Mouse (Mus musculus): Measurements from ENCODE around the gene Epb41l1. TPM values are rescaled to one million over a fixed set of nuclear protein-coding genes. Genes with fewer than 3 reads are reported as not detected.
A peak's percentile ranks its signal among the peaks of the same experiment; 100 is the strongest.

The Epb41l1 gene
- total and polyA plus RNA-seq, 2 experiments from 2014 or later = 10.7 to 259 TPM

DNA sequence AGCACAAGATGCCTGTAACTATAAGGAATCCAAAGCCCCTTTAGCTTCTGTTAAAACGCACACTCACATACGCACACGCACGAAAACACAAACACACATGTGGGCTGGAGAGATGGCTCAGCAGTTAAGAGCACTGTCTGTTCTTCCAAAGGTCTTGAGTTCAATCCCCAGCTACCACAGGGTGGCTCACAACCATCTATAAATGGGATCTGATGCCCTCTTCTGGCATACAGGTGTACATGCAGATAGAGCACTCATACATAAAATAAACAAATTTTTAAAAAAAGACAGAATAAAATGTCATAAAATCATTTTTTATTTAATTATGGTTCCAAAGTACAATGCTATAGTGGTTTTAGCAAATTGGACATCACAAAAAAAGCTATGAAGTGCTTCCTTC lies 26.4 kb upstream of the Epb41l1 start:
- H3K36me3 ChIP-seq (ENCODE audit: insufficient read depth, low read length) = no peaks in the 10 kb centered on the region
- no peak overlapping the region for H3K4me2 ChIP-seq (ENCODE audit: low read depth, low read length)
- no peak overlapping the region for H3K27ac ChIP-seq
- ATAC-seq (no peak), DNase-seq (ENCODE audit: low spot score) (no peak)
- TF ChIP-seq CTCF (IDR thresholded peaks at IDR 0.05; ENCODE audit: low read depth) = peak; percentile 37
- peaks cover 4% of the 10 kb centered on the region; the same call in 1 of the 2 replicates for H3K4me1 ChIP-seq (ENCODE audit: insufficient read depth, low read length)
- H3K27me3 ChIP-seq (ENCODE audit: insufficient read depth, low read length) = no peaks in the 10 kb centered on the region
- H3K4me3 ChIP-seq (ENCODE audit: low read length) = no peak overlapping the region
- no peak overlapping the region for H3K9ac ChIP-seq (replicated peaks; ENCODE audit: low read length)
- no peaks in the 10 kb centered on the region for H3K9me3 ChIP-seq (ENCODE audit: low read length)
- WGBS = 94% methylated on average over 4 of the region's 4 CpGs

DNA sequence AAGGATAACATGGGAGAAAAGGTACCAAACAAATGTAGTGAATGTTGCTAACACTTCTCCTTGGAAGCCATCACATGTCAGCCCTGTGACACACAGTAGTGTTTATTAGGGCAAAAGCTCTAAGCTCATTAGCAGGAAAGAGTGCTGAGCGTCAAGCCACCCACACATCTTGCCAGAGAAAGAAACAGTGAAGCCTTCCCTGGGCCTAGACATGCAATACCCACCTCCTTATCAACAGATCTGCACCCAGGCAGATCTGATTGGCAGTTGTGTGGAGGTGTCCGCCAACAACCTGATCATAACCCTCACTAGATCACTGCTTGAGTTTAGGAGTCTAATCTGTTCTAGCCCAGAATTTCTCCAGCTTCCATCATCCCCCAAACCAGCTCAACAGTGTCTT lies 24.6 kb upstream of the Epb41l1 start:
- Histone ChIP-seq H3K9ac (replicated peaks; ENCODE audit: low read length) (no peak overlapping the region), H3K4me2 (ENCODE audit: low read depth, low read length) (no peak overlapping the region), H3K4me3 (ENCODE audit: low read length) (no peak overlapping the region), H3K9me3 (ENCODE audit: low read length) (no peaks in the 10 kb centered on the region), H3K36me3 (ENCODE audit: insufficient read depth, low read length) (no peaks in the 10 kb centered on the region), H3K4me1 (ENCODE audit: insufficient read depth, low read length) (peaks cover 11% of the 10 kb centered on the region), H3K27me3 (ENCODE audit: insufficient read depth, low read length) (no peaks in the 10 kb centered on the region), H3K27ac (no peak overlapping the region)
- DNase-seq (ENCODE audit: low spot score) (no peak), ATAC-seq (no peak)
- 80% methylated on average over 2 of the region's 2 CpGs for WGBS
- no peak for TF ChIP-seq CTCF (IDR thresholded peaks at IDR 0.05; ENCODE audit: low read depth)

DNA sequence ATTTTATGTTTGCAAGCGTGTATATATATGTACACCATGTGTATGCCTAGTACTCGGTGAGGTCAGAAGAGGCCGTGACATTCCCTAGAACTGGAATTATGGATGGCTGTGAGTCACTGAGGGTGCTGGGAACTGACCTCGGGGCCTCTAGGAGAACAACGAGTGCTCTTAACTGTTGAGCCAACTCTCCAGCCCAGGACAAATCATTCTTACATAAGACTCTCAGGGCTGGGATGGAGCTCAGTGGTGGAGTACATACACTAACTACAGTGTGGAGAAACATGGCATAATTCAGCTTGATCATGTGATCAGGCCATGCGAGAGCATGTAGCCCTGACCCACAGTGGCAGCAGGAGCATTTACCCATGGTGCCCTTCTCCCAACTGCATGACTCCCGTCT lies 22.7 kb upstream of the Epb41l1 start:
- Histone ChIP-seq H3K9me3 (ENCODE audit: low read length) (no peaks in the 10 kb centered on the region), H3K4me2 (ENCODE audit: low read depth, low read length) (no peak overlapping the region), H3K27me3 (ENCODE audit: insufficient read depth, low read length) (no peaks in the 10 kb centered on the region), H3K9ac (replicated peaks; ENCODE audit: low read length) (no peak overlapping the region), H3K27ac (no peak overlapping the region), H3K4me3 (ENCODE audit: low read length) (no peak overlapping the region), H3K4me1 (ENCODE audit: insufficient read depth, low read length) (peaks cover 16% of the 10 kb centered on the region), H3K36me3 (ENCODE audit: insufficient read depth, low read length) (no peaks in the 10 kb centered on the region)
- no peak for TF ChIP-seq CTCF (IDR thresholded peaks at IDR 0.05; ENCODE audit: low read depth)
- no peak for ATAC-seq
- DNase-seq (ENCODE audit: low spot score) = no peak
- 93% methylated on average over 7 of the region's 7 CpGs for WGBS

DNA sequence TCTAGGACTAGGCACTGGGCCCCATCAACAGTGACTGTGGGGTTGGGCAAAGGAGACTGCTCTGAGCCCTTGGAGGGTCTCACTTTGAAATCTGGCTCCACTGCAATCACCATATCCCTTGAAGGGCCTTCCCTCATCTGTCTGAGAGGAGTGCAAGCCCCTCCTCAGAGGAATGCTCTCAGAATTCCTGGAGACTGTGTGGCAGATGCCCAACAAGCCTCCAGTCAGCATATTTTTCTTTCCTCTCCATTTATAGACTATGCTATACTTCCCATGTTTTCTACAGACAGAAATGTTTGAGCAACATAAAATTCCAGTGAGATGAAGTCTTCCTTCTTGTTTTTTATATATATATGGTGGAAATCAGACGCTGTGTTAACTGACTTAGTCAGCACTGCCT lies 21.2 kb upstream of the Epb41l1 start:
- Histone ChIP-seq H3K36me3 (ENCODE audit: insufficient read depth, low read length) (no peaks in the 10 kb centered on the region), H3K9me3 (ENCODE audit: low read length) (no peaks in the 10 kb centered on the region), H3K4me2 (ENCODE audit: low read depth, low read length) (no peak overlapping the region), H3K4me1 (ENCODE audit: insufficient read depth, low read length) (peaks cover 12% of the 10 kb centered on the region; the same call in 1 of the 2 replicates), H3K27me3 (ENCODE audit: insufficient read depth, low read length) (no peaks in the 10 kb centered on the region), H3K4me3 (ENCODE audit: low read length) (no peak overlapping the region), H3K27ac (no peak overlapping the region), H3K9ac (replicated peaks; ENCODE audit: low read length) (no peak overlapping the region)
- ATAC-seq (no peak), DNase-seq (ENCODE audit: low spot score) (no peak)
- 89% methylated on average over 1 of the region's 1 CpGs for WGBS
- no peak for TF ChIP-seq CTCF (IDR thresholded peaks at IDR 0.05; ENCODE audit: low read depth)

DNA sequence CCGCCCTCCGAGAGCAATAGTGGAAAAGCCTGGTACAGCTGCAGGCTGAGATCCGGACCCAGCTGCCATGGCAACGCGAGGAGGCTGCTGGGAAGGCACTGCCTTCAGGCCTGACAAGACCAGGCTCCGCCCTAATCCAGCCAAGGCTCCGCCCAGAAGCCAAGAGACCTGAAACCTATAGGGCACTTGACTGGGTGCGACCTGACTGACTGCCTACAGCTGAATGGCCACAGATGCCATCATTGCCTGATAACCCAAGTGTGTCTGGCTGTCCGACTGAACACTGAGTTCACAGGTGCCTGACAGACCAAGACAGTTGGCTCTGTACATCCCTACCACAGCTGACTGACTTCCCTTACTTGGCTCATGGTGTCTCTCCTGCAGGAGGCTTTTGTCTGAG lies 19.4 kb upstream of the Epb41l1 start:
- Histone ChIP-seq H3K27ac (peak overlapping the region; percentile 80), H3K4me3 (ENCODE audit: low read length) (no peak overlapping the region), H3K27me3 (ENCODE audit: insufficient read depth, low read length) (no peaks in the 10 kb centered on the region), H3K9ac (replicated peaks; ENCODE audit: low read length) (peak overlapping the region; percentile 44; the same call in 1 of the 2 replicates), H3K4me2 (ENCODE audit: low read depth, low read length) (peak overlapping the region; percentile 41), H3K36me3 (ENCODE audit: insufficient read depth, low read length) (no peaks in the 10 kb centered on the region), H3K9me3 (ENCODE audit: low read length) (no peaks in the 10 kb centered on the region), H3K4me1 (ENCODE audit: insufficient read depth, low read length) (peaks cover 12% of the 10 kb centered on the region; the same call in 1 of the 2 replicates)
- DNase-seq (ENCODE audit: low spot score) = peak; percentile 93
- 2% methylated on average over 9 of the region's 9 CpGs for WGBS
- ATAC-seq = peak; percentile 96
- no peak for TF ChIP-seq CTCF (IDR thresholded peaks at IDR 0.05; ENCODE audit: low read depth)

DNA sequence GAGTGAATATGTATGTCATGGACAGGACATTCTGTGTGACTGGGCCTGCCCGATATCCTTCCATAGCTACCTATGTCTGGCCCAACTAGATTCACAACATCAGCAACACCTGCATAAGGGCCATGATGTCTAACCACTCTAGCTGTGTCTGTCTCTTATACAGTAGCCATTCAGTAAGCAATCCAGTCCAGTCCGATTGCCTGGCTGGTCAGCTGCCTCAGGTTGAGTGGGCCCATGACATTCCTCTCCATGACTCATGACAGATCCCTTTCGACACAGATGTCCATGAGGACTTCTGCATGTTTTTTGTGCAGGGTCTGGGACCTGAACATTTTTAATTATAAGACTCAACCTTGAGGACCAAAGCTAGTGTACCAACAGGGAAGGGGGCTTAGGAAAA lies 18.7 kb upstream of the Epb41l1 start:
- 95% methylated on average over 3 of the region's 3 CpGs for WGBS
- peak overlapping the region; percentile 80; the same call in 1 of the 2 replicates for H3K27ac ChIP-seq
- TF ChIP-seq CTCF (IDR thresholded peaks at IDR 0.05; ENCODE audit: low read depth) = no peak

DNA sequence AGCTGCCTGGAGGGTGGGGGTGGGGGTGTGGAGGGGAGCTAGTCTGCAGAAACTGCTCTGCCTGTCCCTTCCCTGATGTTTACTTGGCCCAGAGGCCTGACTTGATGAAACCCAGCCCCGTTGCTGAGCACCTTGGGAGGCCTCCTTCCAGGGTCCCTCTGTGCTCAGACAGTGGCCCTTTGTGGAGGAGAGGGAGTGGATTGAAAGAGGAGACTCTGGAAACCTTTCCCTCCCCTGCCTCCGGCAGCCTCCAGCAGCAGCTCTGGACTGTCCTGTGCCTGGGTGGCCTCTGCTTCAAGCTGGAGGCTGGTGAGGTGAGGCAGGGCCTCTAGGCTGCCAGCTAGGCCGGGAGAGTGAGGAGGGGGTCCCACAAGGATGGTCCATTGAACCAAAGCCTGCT lies 13.7 kb upstream of the Epb41l1 start:
- ATAC-seq = 0 out of 2 replicates have a peak, but pooled peaks have one; percentile 44
- Histone ChIP-seq H3K9ac (replicated peaks; ENCODE audit: low read length) (no peak overlapping the region), H3K4me3 (ENCODE audit: low read length) (no peak overlapping the region), H3K4me1 (ENCODE audit: insufficient read depth, low read length) (peaks cover 4% of the 10 kb centered on the region; the same call in 1 of the 2 replicates), H3K27ac (no peak overlapping the region), H3K27me3 (ENCODE audit: insufficient read depth, low read length) (no peaks in the 10 kb centered on the region), H3K4me2 (ENCODE audit: low read depth, low read length) (no peak overlapping the region), H3K9me3 (ENCODE audit: low read length) (no peaks in the 10 kb centered on the region), H3K36me3 (ENCODE audit: insufficient read depth, low read length) (no peaks in the 10 kb centered on the region)
- no peak for TF ChIP-seq CTCF (IDR thresholded peaks at IDR 0.05; ENCODE audit: low read depth)
- WGBS = 9% methylated on average over 3 of the region's 3 CpGs
- DNase-seq (ENCODE audit: low spot score) = no peak

More for the DNA sequence above, 18.7 kb upstream of the Epb41l1 start:
- Histone ChIP-seq H3K4me1 (ENCODE audit: insufficient read depth, low read length) (peaks cover 13% of the 10 kb centered on the region; the same call in 1 of the 2 replicates), H3K4me2 (ENCODE audit: low read depth, low read length) (no peak overlapping the region), H3K4me3 (ENCODE audit: low read length) (no peak overlapping the region), H3K36me3 (ENCODE audit: insufficient read depth, low read length) (no peaks in the 10 kb centered on the region), H3K27me3 (ENCODE audit: insufficient read depth, low read length) (no peaks in the 10 kb centered on the region), H3K9ac (replicated peaks; ENCODE audit: low read length) (no peak overlapping the region), H3K9me3 (ENCODE audit: low read length) (no peaks in the 10 kb centered on the region)
- ATAC-seq (no peak), DNase-seq (ENCODE audit: low spot score) (no peak)
